Mouse (Mus musculus): ENCODE results near the gene Mtrex.

The Mtrex gene

GRCm38 (mm10) chr13:112927287-112928001, at the start of gene Mtrex, which contains the start of gene Dhx29:
Gene Mtrex, minus strand, starts transcription at chr13:112927398.
Gene Dhx29, plus strand, starts transcription at chr13:112927454.
- peak; percentile 99 for DNase-seq (ENCODE audit: low spot score)

GRCm38 (mm10) chr13:112976720-112977119, 49.5 kb upstream of the Mtrex start:
- DNase-seq (ENCODE audit: low spot score), result no peak

GRCm38 (mm10) chr13:112967267-112967666, 40.1 kb upstream of the Mtrex start:
- no peak for DNase-seq (ENCODE audit: low spot score)

- DNase-seq (ENCODE audit: low spot score), result no peak
These were observed 37.2 kb upstream of the Mtrex start for GRCm38 (mm10) chr13:112964421-112964820.

- DNase-seq (ENCODE audit: low spot score), result no peak
These were observed 35.9 kb upstream of the Mtrex start for GRCm38 (mm10) chr13:112963081-112963480.

- DNase-seq (ENCODE audit: low spot score), result no peak
These were observed 26.9 kb upstream of the Mtrex start for GRCm38 (mm10) chr13:112954067-112954466.

- no peak for DNase-seq (ENCODE audit: low spot score)
These were observed 18.7 kb upstream of the Mtrex start for GRCm38 (mm10) chr13:112945900-112946299.

- DNase-seq (ENCODE audit: low spot score), result no peak
These were observed 18.1 kb upstream of the Mtrex start for GRCm38 (mm10) chr13:112945312-112945711.

- DNase-seq (ENCODE audit: low spot score), result no peak
These were observed 14.7 kb upstream of the Mtrex start for GRCm38 (mm10) chr13:112941879-112942330.

- DNase-seq (ENCODE audit: low spot score), result peak; percentile 21
These were observed 10.9 kb upstream of the Mtrex start for GRCm38 (mm10) chr13:112938130-112938529.

GRCm38 (mm10) chr13:112928038-112928668, 955 bp upstream of the Mtrex start:
- no peak for DNase-seq (ENCODE audit: low spot score)

GRCm38 (mm10) chr13:112926796-112927195, 402 bp downstream of the Mtrex start:
- DNase-seq (ENCODE audit: low spot score), result no peak

GRCm38 (mm10) chr13:112925976-112926375, 1.2 kb downstream of the Mtrex start:
- DNase-seq (ENCODE audit: low spot score), result no peak

GRCm38 (mm10) chr13:112925266-112925665, 1.9 kb downstream of the Mtrex start:
- DNase-seq (ENCODE audit: low spot score), result no peak

- DNase-seq (ENCODE audit: low spot score), result no peak
These were observed 6.3 kb downstream of the Mtrex start for GRCm38 (mm10) chr13:112920906-112921305.

- no peak for DNase-seq (ENCODE audit: low spot score)
These were observed 7.9 kb downstream of the Mtrex start for GRCm38 (mm10) chr13:112919141-112919865.

GRCm38 (mm10) chr13:112910434-112910833, 16.8 kb downstream of the Mtrex start:
- DNase-seq (ENCODE audit: low spot score), result no peak

GRCm38 (mm10) chr13:112909663-112910062, 17.5 kb downstream of the Mtrex start:
- DNase-seq (ENCODE audit: low spot score), result peak; percentile 36

- DNase-seq (ENCODE audit: low spot score), result no peak
These were observed 25.0 kb downstream of the Mtrex start for GRCm38 (mm10) chr13:112902176-112902575.

- DNase-seq (ENCODE audit: low spot score), result no peak
These were observed 40.0 kb downstream of the Mtrex start for GRCm38 (mm10) chr13:112887234-112887633.

GRCm38 (mm10) chr13:112871500-112872266, 55.5 kb downstream of the Mtrex start:
- no peak for DNase-seq (ENCODE audit: low spot score)
